Mouse (Mus musculus): Measurements from ENCODE around the gene Sik1.
"Not testable (repeated sequence)": the region's sequence is repeated elsewhere in the genome, so short reads cannot be mapped to it uniquely, and the experiment has no call there.

The Sik1 gene

DNA sequence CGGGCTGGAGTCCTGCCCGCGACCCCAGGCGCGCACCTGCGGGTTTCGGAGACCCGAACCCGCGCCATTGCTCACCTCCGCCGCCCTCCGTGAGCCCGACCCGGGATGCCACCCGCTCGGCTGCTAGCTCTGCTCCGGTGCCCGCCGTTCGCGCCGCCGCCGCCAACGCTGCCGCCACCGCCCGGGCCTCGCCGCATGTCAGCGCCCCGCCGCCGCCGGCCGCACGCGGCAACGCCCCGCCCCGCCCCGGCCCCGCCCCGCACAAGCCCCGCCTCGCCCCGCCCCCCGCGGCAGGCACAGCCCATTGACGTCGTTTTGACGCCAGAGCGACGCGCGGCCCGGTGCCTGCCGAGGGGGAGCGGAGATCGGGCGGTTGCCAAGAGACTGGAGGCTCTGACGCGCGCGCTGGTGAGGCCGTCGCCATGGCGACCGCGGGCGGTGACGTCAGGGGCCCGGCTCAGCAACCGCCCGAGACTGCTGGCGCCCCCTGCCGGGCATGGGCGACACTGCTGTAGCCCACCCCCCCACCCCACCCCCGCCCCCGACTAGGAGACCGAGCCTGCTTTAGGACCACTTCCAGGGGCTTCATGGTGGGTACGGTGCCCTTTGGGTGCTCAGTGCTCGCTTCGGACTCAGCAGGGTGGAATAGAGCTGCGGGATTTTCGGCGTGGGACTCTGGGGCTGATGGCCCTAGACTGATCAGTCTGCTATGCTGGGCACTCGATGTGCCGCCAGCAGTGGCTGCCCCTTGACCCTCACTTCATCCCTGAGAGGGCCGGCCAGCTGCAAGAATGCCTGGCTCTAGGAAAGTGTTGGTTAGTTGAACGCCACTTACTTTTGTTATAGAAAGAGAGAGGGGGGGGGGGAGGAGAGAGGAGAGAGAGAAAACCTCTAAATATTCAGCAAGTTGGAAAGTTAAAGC is at the start of gene Sik1:
Gene Sik1, minus strand, starts transcription at position 208 of the 922 bp plus-strand sequence.
- peak; percentile 91 for ATAC-seq (ENCODE audit: low TSS enrichment)

DNA sequence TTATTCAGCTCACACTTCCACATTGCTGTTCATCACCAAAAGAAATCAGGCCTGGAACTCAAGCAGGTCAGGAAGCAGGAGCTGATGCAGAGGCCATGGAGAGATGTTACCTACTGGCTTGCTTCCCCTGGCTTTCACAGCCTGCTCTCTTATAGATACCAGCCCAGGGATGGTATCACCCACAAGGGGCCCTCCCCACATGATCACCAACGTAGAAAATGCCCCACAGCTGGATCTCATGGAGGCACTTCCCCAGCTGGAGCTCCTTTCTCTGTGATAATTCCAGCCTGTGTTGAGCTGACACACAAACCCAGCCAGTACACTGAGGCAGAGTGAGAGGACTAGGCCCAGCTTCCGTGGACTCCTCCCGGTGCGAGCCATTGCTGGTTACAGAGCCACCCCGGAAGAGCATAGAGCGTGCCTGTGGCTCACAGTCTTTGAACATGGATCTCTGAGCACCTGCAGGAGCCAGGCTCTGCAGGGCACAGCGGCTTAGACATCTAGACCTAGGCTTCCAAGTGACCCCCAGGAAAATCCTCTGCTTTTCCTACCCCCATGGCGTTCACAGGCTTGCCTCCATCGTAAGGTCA is 49.7 kb upstream of the Sik1 start:
- ATAC-seq (ENCODE audit: low TSS enrichment), result no peak

DNA sequence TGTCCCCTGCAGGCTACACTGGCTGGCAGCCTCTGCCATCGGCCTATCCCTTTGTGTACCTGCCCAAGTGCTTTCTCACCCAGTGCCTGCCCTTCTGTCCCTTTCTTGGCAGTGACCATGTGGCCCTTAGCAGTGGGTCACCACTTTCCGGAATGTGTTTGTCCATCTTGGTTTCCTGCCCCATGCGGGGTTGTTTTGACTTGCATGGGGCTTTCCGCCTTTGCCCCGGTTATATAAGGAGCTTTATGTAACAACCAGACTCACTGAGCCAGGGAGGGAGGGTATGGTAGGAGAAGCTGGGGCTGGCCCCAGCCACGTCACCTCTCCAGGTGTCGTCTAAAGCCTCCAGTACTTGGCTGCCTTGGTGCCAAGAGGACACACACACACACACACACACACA is 48.4 kb upstream of the Sik1 start:
- no peak for ATAC-seq (ENCODE audit: low TSS enrichment)

DNA sequence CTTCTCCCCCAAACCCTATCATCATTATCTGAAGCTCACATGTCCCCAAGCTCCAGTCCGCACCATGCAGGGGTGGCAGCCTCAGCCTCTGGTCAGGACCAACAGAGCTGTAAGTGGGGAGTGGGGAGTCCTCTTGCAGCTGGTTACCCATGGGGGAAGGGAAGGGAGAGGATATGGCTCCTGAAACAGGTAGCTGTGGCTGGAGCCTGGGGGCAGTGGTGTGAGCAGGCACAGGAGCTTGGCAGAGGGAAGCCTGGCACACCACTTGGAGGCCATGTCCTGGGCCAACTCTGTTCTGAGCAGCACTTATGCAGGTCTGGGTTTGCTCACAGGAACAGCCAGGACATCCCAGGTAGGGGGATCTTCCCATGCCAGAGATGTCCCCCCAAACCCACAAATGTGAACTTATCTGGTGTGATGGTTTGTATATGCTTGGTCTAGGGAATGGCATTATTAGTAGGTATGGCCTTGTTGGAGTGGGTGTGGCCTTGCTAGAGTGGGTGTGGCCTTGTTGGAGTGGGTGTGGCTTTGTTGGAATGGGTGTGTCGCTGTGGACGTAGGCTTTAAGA is 47.1 kb upstream of the Sik1 start:
- no peak for ATAC-seq (ENCODE audit: low TSS enrichment)

DNA sequence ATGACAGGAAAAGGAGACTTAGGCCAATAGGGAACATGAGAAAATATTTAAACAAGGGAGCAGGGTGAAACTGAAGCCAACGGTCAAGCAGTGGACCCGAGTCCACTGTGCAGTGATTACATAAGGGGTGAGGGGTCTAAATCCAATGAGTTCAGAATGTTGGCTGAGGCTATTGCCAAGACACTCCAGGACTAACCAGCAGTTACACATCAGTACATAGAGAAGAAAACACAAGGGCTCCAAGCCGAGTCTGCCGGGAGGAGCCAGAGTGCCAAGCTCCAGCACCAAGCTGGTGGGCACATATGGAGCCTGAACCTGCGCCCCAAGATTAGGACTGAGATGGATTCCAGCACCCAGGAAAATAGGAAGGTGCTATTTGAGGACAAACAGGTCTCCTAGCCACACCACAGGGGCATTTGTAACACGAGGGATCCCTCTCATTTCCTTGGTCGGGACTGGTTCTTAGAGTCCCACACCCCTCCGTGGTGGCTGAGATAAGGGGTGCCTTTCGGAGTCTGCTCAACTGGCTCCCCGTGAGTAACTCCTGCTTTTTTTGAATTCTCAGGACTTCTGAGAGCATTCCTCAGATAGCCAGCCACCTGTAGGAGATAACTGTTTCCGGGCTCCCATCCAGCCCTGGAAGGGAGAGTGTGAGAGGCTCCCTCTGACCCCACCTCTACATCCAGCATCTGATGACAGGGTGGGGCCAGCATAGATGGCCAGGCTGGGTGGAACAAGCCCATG is 46.0 kb upstream of the Sik1 start:
- no peak for ATAC-seq (ENCODE audit: low TSS enrichment)

DNA sequence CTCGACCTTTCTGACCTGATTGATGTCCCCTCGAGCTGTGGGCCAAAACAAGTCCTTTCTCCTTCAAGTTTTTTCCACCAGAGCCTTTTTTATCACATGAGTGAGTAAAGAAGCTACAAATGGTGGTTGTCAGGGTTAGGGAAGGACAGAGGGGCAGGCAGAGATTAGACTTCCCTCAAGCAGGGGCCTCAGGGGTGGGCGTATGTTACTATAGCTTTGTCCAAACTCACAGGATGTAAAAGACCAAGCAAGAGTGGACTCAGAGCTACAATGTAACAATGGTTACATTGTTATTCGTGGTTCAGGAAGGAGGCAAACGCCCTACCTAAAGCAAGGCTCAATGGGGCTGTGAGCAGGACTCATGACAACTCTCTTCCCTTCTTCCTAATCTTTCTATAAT is 43.3 kb upstream of the Sik1 start:
- ATAC-seq (ENCODE audit: low TSS enrichment), result no peak

DNA sequence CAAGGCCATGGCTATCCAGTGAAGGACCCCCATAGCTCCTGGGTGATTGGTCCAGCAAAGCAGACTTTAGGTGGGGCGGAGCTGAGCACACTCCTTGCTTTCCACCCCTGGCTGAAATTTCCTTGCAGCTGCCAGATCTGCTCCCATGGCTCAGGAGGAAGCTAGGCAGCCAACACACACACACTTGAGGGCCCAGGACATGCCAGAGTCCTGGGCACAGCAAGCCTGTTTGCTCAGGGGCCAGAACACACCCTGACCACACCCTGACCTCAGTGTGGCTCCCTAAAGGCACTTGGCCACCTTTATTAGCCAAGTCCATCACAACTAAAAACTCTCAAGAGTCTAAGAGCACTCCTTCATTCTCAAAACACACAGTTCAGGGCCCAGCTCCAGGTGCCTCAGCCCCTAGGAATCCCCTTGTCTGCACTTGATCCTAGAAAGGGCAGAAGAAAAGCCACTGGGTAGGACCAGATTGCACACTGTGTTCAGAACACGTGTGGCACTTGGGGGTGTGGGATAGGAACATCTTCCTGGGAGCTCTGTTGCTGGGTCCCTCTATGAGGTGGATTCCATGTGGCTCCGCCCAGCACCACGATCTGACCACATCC is 41.7 kb upstream of the Sik1 start:
- no peak for ATAC-seq (ENCODE audit: low TSS enrichment)

DNA sequence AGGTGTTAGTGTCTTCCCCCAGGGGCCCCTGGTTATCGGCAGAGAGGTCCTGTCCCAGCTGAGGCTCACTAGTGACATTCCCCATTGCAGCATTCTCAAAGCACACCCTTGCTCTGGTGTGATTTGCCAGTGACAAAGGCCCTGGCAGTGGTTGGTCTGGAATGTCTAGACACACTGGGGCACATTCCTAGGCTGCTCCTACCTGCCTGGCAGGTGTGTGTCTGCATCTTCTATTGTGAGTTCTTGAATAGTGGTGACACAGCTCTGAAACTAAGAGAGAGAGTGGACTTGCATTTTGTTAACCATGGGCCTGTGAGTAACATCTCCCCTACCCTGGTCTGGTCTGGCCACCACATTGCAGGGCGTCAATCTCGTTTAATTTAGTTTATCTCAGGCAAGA is 41.1 kb upstream of the Sik1 start:
- ATAC-seq (ENCODE audit: low TSS enrichment), result no peak

DNA sequence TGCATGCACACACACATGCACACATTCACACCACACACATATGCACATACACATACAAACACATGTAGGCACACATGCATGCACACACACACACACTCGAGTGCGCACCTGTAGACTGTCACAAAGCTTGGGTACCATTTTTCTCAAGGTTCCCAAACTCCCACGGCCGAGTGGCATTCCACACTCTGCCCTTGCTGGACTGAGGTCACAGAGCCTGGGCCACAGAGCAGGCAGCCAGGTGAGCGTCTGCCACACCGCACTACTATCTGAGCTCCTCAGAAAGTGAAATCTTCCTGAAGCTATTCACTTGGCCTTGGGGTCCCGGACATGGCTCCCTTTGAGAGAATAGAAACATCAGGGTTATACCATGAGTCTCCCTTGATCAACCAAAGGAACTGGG is 40.7 kb upstream of the Sik1 start:
- no peak for ATAC-seq (ENCODE audit: low TSS enrichment)

DNA sequence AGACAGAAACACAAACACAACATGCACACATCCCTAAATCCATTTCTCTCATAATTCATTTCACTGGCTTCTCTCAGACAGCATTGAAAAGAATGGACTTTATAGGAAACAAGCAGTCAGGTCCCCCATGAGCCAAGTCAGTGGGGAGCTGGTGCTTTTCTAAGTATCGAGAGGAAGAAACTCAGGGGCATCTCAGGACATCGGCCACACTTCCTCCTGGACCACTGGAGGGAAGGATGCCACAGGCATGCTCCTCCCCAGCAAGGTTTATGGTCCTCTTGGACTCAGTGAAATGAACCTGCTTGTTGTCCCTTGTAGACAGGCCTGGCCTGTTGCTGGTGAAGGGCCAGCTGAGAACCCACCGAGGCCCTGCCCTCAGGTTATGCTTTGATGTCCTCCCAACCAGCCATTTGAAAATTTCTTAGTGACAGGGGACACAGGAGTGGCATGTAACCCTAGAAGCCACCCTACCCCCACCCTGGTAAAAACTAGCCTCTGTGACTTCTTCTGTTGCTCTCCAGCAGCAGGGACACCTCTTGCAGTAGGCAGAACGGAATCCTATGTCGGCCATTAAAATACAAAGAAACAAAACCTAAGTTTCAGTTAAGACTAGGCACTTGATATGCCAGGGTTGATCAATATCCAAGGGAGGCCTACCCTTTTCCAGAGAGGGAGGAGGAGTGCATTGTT is 37.9 kb upstream of the Sik1 start:
- no peak for ATAC-seq (ENCODE audit: low TSS enrichment)

DNA sequence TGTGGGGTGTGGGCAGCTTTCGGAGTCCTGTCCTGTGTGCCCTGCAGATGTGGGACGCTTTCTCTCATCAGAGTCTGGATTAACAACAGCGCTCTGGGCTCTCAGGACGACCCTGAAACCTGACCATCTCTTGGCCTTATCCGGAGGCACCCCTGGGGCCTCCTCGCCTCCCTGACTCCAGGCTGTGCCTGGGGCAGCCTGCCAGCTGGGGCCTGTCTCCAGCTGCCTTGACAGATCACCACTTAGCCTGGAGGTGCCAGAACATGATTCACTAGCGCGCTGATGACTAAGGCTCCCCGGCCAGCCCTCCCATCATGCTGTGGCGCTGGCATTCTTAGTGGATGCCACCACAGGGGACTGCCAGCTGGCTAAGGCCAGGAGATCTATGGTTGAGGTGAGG is 37.1 kb upstream of the Sik1 start:
- peak; percentile 87 for ATAC-seq (ENCODE audit: low TSS enrichment)

DNA sequence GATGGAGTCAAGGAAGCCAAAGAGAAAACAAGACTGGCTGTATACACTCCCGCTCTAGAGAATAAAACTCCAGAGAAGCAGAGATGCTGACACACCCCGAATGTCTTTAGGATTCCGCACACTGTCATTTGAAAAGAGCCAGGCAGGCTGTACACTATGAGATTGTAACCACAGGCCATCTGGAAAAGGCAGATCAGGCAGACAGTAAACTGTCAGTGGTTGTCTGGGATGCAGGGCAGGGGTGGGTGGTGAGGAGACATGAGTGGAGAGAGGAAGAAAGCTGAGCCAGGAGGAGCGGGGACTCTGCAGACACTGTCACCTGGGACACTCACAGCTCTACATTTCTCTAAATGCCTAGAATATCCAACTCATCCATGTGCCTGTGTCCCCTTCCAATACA is 36.3 kb upstream of the Sik1 start:
- peak; percentile 34; the same call in 1 of the 2 replicates for ATAC-seq (ENCODE audit: low TSS enrichment)

DNA sequence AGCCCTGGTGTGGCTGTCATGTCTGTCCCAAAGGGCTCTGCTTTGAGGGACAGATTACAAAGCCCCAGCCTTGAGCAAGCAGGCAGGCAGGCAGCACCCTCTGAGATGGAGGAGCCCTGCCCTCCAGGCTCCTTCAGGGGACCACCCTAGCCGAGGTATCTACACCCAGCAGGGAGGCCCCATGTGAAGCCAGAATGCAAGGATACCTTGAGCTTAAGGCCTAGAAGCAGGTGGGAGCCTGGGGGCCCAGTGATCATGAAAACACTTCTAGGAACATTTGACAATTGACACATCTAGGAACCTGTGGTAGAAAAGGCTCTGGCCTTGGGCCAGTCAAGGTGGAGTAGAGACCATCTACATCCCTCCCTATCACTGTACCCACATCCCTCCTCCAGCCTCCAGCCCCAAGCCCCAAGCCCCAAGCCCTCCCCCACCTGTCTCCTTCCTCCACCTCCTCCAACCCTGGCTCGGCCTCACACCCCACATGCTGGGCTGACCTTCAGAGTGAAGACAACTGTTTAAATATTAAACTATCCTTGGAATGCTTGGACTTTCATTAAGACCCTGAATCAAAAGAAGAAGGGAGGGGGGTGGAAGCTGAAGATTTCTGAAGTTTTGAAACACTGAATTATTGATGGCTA is 34.8 kb upstream of the Sik1 start:
- no peak for ATAC-seq (ENCODE audit: low TSS enrichment)

DNA sequence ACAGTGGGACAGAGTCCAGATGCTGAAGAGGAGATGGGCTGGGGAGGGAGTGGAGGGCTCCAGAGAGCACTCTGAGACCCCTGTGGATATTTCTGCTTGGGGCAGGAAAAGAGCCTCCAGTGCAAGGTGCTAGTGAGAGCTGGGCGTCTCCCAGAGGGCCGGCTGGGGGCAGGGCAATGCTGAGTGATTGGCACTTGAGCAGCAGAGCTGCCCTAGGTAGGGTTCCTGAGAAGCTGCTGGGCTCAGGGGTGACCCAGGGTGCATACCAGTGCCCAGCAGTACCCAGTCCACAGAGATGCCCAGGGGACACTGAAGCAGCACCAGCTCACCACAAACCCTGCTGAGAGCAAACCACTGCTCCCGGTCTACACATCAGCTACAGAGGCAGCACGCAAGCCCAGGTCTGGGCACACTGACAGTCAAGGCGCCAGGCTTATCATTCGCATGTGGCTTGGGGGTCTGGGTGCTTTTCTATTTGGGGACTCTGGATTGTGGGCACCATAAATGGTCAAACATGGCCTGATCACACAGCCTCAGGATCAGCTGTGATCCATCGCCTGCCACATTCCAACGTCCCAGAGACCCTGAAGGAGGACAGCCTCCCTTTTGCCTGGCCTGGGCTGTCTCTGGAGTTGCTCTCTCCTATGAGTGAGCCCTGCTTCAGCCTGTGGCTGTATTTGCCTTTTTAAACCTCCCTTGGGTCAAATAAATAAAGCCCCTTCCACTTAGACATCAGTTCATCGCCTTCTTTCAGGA is 34.0 kb upstream of the Sik1 start:
- no peak for ATAC-seq (ENCODE audit: low TSS enrichment)

DNA sequence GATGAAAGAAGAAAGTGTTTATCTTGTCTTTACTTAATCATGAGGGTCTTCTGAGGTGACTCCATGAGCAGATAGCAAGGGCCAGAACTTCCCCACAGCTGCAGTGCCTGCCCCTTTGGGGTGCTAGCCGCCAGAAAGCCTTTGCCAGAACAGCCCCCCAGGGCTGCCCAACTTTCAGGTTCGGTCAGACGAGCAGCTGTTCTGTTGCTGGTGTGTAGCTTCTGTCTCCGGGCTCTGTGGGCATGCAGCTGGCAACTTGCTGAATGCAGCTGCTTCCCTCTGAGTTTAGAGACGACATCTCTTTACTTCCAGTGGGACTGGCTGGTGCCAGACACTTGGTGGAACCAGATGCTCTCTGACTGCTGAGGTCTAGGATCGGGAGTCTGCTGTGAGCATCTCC is 32.9 kb upstream of the Sik1 start:
- no peak for ATAC-seq (ENCODE audit: low TSS enrichment)

DNA sequence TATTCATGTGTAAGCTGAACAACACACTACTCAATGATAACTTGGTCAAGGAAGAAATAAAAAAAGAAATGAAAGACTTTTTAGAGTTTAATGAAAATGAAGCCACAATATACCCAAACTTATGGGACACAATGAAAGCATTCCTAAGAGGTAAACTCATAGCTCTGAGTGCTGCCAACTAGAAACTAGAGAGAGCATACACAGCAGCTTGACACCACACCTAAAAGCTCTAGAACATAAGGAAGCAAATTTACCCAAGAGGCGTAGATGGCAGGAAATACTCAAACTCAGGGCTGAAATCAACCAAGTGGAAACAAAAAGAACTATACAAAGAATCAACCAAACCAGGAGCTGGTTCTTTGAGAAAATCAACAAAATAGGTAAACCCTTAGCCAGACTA is 29.1 kb upstream of the Sik1 start:
- not testable (repeated sequence) for ATAC-seq (ENCODE audit: low TSS enrichment)

DNA sequence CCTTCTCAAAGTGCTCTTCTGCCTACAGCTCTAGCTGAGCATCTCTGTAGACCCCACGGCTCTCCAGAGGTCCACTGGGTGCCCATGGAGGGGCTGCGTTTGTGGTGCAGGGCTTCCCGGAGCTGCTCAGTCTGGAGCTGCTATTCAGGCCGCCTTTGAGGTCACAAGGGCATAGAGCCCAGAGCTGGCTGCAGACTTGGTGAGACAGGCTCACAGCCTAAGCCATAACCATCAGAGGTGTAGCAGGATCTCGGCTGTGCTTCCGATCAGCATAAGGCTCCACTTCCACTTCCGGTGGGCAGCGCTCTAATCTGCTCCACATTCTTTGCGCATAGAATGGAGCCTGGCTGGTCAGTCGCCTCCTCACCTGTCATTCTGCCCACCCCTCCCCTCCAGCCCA is 23.8 kb upstream of the Sik1 start:
- ATAC-seq (ENCODE audit: low TSS enrichment), result no peak

DNA sequence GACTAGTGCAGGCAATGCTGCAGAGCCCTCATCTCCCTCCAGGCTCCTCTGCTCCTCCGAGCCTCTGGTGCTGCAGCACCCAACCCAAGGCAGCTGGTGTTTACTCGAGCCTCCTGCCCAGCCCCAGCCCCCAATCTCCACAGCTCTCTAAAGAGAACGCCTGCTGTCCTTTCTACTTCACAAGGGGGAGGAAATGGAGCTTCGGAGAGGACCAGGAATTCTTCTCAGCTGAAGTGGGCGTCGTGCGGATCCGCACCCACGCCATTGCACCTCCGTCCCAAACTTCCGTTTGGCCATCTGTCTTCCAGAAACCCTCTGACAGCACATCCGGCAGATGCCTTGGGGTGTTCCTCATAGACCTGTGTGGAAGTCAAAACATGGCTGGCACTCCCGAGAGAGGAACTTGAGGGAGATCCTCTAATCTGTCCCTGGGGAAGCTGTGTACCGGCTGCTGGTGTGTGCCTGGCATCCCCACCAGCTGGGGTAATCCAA is 22.1 kb upstream of the Sik1 start:
- ATAC-seq (ENCODE audit: low TSS enrichment), result peak; percentile 95

DNA sequence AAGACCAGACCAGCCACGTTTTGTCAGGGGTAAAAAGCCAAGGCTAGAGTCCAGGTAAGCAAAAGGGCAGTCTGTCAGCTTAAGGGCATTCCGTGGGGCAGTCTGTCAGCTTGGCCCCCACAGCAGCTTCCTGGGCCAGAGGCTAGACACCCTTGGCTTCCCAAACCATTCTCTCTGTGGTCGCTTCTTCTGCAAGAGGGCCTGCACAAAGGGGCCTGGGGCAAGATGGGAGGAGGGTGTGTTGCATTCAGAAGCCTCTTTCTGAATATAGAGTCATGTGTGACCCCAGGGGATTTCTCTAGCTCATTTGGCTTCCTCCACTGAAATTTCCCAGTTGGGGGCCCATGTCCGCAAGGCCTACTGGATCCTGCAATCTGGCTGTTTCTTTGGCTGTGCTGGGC is 21.6 kb upstream of the Sik1 start:
- ATAC-seq (ENCODE audit: low TSS enrichment), result no peak

DNA sequence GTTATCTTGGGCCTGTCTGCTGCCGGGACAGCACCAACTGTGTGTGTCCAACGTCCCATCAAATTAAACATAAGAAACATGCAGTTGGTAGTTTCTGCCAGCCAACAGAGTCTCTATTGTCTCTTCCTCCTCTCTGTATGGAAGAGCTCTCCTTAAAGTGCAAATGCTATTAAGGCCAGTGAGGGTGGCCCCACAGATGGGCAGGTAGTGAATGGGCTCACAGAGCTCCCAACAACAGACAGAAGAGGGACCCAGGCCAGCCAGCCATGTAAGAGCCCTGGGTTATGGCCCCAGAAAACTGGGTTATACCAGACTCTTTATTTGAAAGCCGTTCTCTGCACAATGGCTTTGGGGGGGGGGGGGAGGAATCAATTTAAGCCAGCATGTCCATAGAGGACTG is 21.2 kb upstream of the Sik1 start:
- no peak for ATAC-seq (ENCODE audit: low TSS enrichment)
